Mouse (Mus musculus) C2C12 (cell line): Measurements from ENCODE around the gene Palm3. TPM values are rescaled to one million over a fixed set of nuclear protein-coding genes. Genes with fewer than 3 reads are reported as not detected.

Experiments
- H3K27me3 ChIP-seq: one replicate; pipeline ENCODE4 v1.6.1; 2011; ENCODE audit not compliant: control insufficient read depth, insufficient read depth, insufficient read length
- H3K36me3 ChIP-seq: one replicate; pipeline ENCODE4 v1.6.1; 2011; ENCODE audit not compliant: control insufficient read depth, insufficient read depth
- H3K4me3 ChIP-seq: one replicate; pipeline ENCODE4 v1.5.1; 2011; ENCODE audit warnings: mild to moderate bottlenecking, control low read depth; ENCODE audit not compliant: poor library complexity, insufficient read depth, severe bottlenecking
- H3K79me2 ChIP-seq: one replicate; pipeline ENCODE4 v1.6.1; 2011; ENCODE audit not compliant: control insufficient read depth, insufficient read depth
- H3K79me3 ChIP-seq: one replicate; pipeline ENCODE4 v1.6.1; 2011; ENCODE audit warnings: low read depth, control low read depth
- H3ac ChIP-seq: one replicate; pipeline ENCODE3; 2011; ENCODE audit warnings: low read depth; ENCODE audit not compliant: control insufficient read depth, insufficient read length
- CEBPB ChIP-seq: IDR thresholded peaks from one replicate; pipeline ENCODE4 v1.6.1; 2011; ENCODE audit warnings: low read depth, mild to moderate bottlenecking, control low read depth, moderate library complexity
- CTCF ChIP-seq: IDR thresholded peaks from one replicate; pipeline ENCODE4 v1.5.1; 2011; ENCODE audit not compliant: control insufficient read depth, insufficient read depth, insufficient read length
- FOSL1 ChIP-seq: IDR thresholded peaks from one replicate; pipeline ENCODE4 v1.8.0; 2011; ENCODE audit warnings: mild to moderate bottlenecking, low read length; ENCODE audit not compliant: poor library complexity, insufficient read depth, severe bottlenecking
- MAX ChIP-seq: IDR thresholded peaks from one replicate; pipeline ENCODE4 v1.6.1; 2011; ENCODE audit warnings: mild to moderate bottlenecking, control low read depth
- MYOD1 ChIP-seq: IDR thresholded peaks from one replicate; pipeline ENCODE4 v1.6.1; 2011; ENCODE audit warnings: low read depth; ENCODE audit not compliant: control insufficient read depth, insufficient read length
- MYOG ChIP-seq: IDR thresholded peaks from one replicate; pipeline ENCODE4 v1.6.1; 2011; ENCODE audit not compliant: control insufficient read depth, insufficient read length; ENCODE audit errors: extremely low read depth
- USF1 ChIP-seq: IDR thresholded peaks from one replicate; pipeline ENCODE4 v1.6.1; 2011; ENCODE audit warnings: low read depth, mild to moderate bottlenecking, control low read depth, moderate library complexity
- polyA plus RNA-seq: library from polyadenylated mRNA; unstranded; fragments of >200 nt; fragmentation: generic; extraction: Trizol; gene quantifications from one replicate; pipeline ENCODE4 v1.2.1, GENCODE M21; 2012; ENCODE audit warnings: missing spikeins

Palm3 gene
- polyA plus RNA-seq, 1 experiment, result 3.5 TPM

GRCm38 (mm10) chr8:84021569-84021968, 298 bp downstream of the Palm3 start:
- H3K27me3 ChIP-seq, result no peaks in the 10 kb centered on the region
- H3K4me3 ChIP-seq, result no peak overlapping the region
- no peaks in the 10 kb centered on the region for H3K79me3 ChIP-seq
- no peak overlapping the region for H3ac ChIP-seq
- TF ChIP-seq USF1 (no peak), CEBPB (no peak), CTCF (no peak), MAX (no peak), MYOG (no peak), MYOD1 (no peak), FOSL1 (no peak)
- no peaks in the 10 kb centered on the region for H3K36me3 ChIP-seq
- no peaks in the 10 kb centered on the region for H3K79me2 ChIP-seq

GRCm38 (mm10) chr8:84023085-84023484, 1.8 kb downstream of the Palm3 start:
- Histone ChIP-seq H3K36me3 (no peaks in the 10 kb centered on the region), H3K79me2 (no peaks in the 10 kb centered on the region), H3K4me3 (no peak overlapping the region), H3K27me3 (no peaks in the 10 kb centered on the region), H3K79me3 (no peaks in the 10 kb centered on the region), H3ac (no peak overlapping the region)
- peak; percentile 31 for TF ChIP-seq MYOD1
- no peak for TF ChIP-seq FOSL1
- TF ChIP-seq USF1, result peak; percentile 76
- TF ChIP-seq MYOG, result no peak
- TF ChIP-seq CTCF, result no peak
- TF ChIP-seq MAX, result peak; percentile 81

- Histone ChIP-seq H3K27me3 (no peaks in the 10 kb centered on the region), H3K4me3 (no peak overlapping the region)
- TF ChIP-seq MYOD1 (no peak), CEBPB (no peak), CTCF (no peak), MYOG (no peak), USF1 (no peak), MAX (no peak), FOSL1 (no peak)
Measured at GRCm38 (mm10) chr8:84023631-84024030, 2.4 kb downstream of the Palm3 start.

GRCm38 (mm10) chr8:84024171-84024570, 2.9 kb downstream of the Palm3 start:
- TF ChIP-seq CEBPB, result no peak
- peak; percentile 69 for TF ChIP-seq CTCF
- TF ChIP-seq MYOD1, result no peak
- Histone ChIP-seq H3K79me3 (no peaks in the 10 kb centered on the region), H3K79me2 (no peaks in the 10 kb centered on the region), H3K4me3 (no peak overlapping the region), H3K27me3 (no peaks in the 10 kb centered on the region), H3K36me3 (no peaks in the 10 kb centered on the region), H3ac (no peak overlapping the region)

More at GRCm38 (mm10) chr8:84023631-84024030, 2.4 kb downstream of the Palm3 start:
- no peaks in the 10 kb centered on the region for H3K36me3 ChIP-seq
- H3K79me3 ChIP-seq, result no peaks in the 10 kb centered on the region
- H3ac ChIP-seq, result no peak overlapping the region
- H3K79me2 ChIP-seq, result no peaks in the 10 kb centered on the region

DNA sequence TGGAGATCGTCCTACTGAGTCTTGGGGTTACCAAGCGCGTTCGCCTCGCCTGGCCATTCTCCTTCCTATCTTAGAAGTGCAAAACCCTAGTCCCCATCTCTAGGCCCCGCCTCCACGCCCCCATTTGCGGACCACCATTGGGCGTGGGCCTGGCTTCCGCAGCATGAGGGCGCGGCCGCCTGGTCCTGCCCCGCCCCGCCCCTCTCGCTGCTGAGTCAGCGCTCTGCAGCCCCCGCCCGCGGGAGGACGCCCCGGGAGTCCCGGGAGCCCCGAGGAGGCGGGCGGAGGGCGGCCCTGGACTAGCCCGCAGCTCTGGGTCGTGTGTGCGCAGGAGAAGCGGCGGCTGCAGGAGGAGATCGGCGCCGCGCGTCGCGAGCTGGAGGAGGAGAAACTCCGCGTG, 4.6 kb downstream of the Palm3 start:
- H3K4me3 ChIP-seq, result no peak overlapping the region
- no peaks in the 10 kb centered on the region for H3K79me3 ChIP-seq
- H3ac ChIP-seq, result no peak overlapping the region
- TF ChIP-seq MYOG (no peak), CEBPB (no peak), MAX (no peak), FOSL1 (no peak), USF1 (no peak), MYOD1 (no peak), CTCF (no peak)
- no peaks in the 10 kb centered on the region for H3K36me3 ChIP-seq
- H3K79me2 ChIP-seq, result no peaks in the 10 kb centered on the region
- no peaks in the 10 kb centered on the region for H3K27me3 ChIP-seq

- Histone ChIP-seq H3K27me3 (no peaks in the 10 kb centered on the region), H3K36me3 (no peaks in the 10 kb centered on the region), H3K79me3 (no peaks in the 10 kb centered on the region), H3K79me2 (no peaks in the 10 kb centered on the region), H3ac (no peak overlapping the region), H3K4me3 (no peak overlapping the region)
- no peak for TF ChIP-seq MYOD1
- TF ChIP-seq USF1, result no peak
- no peak for TF ChIP-seq MYOG
- TF ChIP-seq FOSL1, result no peak
- no peak for TF ChIP-seq MAX
- TF ChIP-seq CEBPB, result no peak
- TF ChIP-seq CTCF, result no peak
Measured at GRCm38 (mm10) chr8:84027449-84027848, 6.2 kb downstream of the Palm3 start.
